Mouse (Mus musculus): ENCODE measurements around the gene Dhh.

DNA sequence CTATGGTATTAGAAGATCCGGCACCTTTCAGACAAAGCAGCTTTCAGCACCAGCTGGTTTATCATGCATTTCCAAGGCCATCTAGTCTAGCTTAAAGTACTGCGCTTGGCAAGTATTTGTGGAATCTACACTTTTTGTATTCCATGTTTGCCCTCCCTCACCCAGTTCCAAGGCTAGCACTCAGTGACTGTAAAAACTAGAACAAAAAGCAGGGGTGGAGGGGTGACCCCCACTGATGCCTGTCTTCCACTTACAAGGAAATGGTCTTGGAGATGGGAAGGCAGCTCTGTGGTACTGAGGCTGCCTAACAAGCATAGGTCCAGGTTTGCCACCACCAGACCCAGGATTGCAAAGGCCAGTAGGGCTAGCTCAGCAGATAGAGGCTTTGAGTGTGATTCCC lies 4.3 kb upstream of the Dhh start:
- TF ChIP-seq GATA1 (IDR thresholded peaks at IDR 0.05; ENCODE audit: borderline replicate concordance, low read length) (no peak), FLI1 (IDR thresholded peaks at IDR 0.05; ENCODE audit: low read length) (no peak)

Data from megakaryocyte, embryonic 14.5 days (primary cell).